Mouse (Mus musculus) olfactory bulb, adult 2 months (tissue): ENCODE results near the gene Pik3r2.

Experiments used
- CTCF ChIP-seq: fragments of 200-500 bp; IDR thresholded peaks from 2 replicates; pipeline ENCODE4 v1.5.1; 2012; ENCODE audit warnings: low read depth, mild to moderate bottlenecking, low read length, moderate library complexity; ENCODE audit not compliant: insufficient read depth
- POLR2A ChIP-seq: fragments of 200-500 bp; IDR thresholded peaks from 2 replicates; pipeline ENCODE4 v1.6.1; 2012; ENCODE audit warnings: mild to moderate bottlenecking, low read depth, low read length, moderate library complexity; ENCODE audit not compliant: insufficient read depth

DNA sequence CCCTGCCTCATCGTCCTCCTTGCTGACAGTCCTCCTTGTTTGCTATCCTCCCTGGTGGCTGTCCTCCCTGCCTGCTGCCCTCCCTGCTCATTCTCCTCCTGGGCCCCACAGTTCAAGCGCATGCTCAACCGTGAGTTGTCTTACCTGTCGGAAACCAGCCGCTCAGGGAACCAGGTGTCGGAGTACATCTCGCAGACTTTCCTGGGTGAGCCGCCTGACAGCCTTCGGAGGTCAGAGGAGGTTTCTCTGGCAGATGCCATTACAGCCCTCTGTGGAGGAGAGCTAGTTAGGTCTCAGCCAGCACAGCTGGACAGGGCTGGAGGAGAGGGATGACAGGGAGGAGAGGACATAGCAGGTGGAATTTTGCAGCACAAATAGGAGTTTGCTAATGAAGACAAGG, 29.8 kb downstream of the Pik3r2 start:
- TF ChIP-seq POLR2A (no peak), CTCF (no peak)
